Mouse (Mus musculus): ENCODE data around the gene Gm266.
"Not testable (repeated sequence)": the region's sequence is repeated elsewhere in the genome, so short reads cannot be mapped to it uniquely, and the experiment has no call there.

Gm266 gene

DNA sequence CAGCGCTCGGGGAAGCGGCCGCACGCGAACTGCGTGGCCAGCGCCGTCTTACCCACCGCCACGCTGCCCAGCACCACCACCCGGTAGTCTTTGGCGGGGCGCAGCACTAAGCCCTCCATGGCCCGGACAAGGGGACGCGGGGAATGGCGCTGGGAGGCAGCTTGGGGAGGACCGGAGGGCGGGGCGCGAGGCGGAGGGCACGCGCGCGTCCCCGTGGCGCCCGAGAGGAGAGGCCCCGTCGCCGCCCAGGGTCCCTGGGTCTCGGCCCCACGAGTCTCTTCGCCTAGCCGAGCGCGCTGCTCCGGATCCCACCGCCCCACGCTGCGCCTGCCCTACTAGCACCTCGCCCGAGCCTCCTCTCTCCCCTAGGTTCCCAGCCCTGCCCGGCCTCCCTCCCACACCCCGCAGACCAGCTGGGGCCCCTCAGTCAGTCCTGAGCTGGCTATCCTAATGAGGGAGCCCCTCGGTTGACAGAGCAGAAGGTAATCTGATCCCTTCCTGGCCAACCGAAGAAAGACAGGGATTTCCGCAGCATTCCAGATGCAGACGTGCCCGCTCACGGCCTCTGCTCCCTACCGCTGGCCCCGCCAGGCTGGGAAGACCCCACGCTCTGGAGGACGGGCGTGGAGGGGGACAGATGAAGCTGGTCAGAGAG lies at the start of gene Gm266:
Gm266 (minus strand) TSS at position 172 of the 655 bp plus-strand sequence.
- DNase-seq: peak; percentile 94

DNA sequence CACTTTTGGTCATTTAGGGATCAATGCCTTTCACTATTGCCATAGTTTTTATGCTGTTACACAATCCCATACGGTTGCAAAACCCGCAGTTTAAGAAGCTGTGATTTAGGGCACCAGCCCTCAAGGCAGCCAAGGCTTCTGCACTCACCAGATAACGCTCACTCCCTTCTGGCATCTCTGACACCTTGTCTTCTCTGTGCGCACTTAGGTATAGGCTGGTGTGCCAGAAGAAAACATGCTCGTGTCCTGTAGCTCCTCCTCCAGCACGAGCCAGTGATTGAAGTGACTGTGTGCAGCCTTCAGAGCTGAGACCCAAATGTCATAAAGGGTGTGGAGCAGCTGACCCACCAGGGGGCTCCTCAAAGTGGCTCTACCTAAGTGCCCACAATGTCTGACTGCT lies 49.7 kb upstream of the Gm266 start:
- DNase-seq: no peak

DNA sequence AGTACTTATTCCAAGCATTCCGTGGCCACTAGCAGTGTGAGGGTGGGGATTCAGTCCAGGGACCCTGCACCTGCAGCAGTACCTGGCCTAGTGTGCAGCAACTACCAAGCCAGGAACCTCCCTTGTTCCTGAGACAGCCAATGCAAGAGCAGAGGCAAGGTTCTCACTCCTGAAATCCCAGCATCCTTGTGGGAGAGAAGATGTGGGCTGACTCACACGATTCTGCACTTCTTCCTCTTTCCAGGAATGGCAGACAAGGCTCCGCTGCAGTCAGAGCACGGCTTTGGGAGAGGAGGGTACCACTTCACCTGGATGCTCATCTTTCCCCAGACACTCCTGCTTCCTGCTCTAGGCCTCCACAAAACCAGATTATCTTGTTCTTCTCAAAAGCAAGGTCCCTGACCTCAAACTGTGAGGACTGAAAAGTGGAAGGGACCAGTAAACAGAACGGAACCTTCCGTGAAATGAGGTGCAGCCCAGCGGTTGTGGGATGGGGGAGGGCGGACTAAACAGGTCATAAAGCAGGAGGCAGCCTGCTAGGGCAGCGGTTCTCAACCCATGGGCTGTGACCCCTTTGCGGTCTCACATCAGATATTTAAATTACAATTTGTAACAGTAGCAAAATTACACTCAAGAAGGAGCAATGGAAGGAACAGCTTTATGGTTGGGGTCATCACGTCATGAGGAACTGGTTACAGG lies 47.6 kb upstream of the Gm266 start:
- no peak for DNase-seq

DNA sequence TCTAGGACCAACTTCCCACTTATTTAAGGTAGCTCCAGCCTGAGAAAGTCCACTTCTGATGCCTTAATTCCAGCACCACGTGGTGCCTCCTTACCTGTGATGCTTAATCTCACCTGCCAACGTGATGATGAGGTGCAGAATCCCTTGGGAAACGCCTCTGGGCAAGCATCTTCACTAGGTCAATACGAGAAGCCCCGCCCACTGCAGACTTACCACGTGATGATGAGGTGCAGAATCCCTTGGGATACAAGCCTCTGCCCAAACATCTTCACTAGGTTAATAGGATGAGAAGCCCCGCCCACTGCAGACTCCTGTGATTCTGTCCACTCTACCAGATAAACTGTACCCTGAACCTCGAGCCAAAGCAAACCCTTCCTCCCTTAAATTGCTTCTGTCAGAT lies 43.6 kb upstream of the Gm266 start:
- peak; percentile 88 for DNase-seq

DNA sequence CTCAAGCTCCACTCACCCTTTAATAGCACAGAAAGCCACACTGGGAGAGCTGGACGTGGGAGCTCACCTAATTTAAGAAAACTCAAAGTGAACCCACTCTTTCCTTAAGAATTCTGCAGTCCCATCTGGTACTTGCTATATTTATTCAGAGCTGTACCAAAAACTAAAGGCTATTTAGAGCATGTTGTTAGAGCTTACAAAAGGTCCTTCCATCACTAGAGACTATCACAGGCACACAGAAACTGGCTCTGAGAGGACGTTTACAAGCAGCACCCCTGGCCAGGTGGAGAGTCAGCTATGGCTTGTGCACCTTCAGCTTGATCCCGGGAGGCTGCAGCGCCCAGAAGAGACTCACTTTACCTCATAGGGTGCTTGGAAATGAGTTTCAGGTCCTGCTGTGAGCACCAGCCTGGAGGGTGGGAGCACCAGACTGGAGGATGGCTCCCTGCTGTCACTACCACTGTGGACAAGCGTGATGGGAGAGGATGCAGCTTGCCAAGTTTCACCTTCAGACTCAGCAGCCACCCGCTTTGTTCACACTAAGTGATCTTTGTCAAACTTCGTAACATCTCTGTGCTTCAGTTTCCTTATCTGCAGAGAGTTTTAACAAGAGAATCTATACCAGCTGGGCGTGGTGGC lies 42.1 kb upstream of the Gm266 start:
- DNase-seq: no peak

DNA sequence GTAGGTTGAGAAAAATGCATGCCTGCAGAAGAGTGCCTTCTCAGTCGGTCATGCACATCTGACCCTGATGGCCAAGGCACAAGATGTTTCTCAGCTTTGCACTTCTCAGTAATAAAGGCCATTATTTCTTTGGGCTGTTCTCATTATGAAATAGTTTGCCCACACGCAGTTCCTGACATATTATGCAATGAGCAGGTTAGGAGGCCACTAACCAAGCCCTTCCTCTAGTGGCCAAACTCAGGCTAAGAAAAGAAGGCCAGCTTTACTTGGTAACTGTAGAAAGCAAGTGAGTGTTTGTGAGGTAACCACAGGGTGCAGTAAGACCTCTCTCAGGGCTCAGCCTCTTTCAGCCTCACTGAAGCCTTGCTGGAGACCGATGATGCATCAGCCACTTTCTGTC lies 39.3 kb upstream of the Gm266 start:
- no peak for DNase-seq

DNA sequence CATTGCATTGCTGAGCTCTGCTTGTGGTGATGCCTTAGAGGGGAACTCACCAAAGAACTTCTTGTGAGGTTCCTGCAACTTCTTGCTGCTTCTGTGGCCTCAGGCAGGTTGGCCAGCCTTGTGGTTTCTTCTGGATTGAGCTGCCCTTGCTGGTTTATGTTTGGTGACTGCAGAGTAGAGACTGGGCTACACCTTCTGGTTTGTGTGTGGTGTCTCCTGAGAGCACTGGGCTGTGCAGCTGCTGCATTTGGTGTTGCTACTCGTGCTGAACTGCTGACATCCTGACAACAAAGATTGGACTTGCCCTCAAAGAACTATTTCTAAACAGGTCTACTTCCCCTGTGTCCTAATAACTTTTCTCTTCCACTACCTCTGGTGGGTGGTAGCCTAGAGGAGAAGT lies 38.8 kb upstream of the Gm266 start:
- DNase-seq: no peak

DNA sequence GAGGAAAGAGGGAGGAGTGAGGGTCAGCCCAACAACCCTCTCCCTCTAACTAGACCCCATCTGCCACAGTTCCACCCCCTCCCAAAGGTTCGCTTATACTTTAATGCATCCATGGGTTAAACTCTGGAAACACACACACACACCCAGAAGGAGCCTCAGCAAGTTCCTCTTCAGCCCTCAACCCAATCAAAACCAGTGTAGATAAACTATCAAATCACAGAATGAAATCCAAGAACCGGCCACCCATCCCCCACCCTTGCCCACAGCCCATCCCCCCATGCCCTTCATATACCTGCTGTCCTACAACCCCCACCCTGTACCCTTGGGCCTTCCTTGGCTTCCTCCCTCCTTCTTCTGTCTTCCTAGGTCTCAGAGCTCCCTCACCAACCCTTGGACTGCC lies 35.4 kb upstream of the Gm266 start:
- DNase-seq: no peak

DNA sequence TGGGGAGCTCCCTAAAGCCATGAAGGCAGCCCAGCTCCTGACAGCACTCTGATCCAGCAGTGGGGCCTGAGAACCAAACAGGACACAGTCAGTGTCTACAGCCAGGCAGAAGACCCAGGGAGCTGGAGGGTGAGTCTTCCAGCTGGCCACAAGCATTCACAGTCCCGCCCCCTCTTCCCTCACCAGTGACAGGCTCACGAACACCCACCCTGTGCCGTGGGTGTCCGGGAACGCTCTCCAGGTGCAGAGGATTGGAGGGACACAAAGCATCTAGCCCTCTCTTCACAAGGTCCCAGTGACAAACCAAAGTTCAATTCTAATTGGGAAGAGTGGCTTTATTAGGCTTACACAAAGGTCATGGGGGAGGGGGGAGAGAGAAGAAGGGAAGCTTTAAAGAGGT lies 34.2 kb upstream of the Gm266 start:
- no peak for DNase-seq

DNA sequence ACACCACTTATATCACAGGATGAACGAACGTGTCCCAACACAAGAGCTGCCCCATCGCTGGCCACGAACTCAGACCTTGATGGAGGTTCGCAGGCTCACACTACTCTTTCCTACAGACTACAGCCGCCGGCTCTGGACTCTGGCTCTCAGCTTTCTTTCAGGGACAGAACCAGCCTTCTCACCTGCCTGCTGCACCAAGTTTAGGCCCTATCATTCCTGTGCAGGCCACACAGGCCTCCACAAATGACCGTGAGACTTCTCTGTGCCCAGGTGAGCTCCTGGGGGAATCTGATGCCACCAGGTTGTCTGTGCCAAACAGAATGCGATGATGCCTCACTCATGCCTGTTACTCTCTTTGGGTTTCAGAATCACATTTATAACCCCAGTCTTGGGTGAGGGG lies 32.8 kb upstream of the Gm266 start:
- no peak for DNase-seq

DNA sequence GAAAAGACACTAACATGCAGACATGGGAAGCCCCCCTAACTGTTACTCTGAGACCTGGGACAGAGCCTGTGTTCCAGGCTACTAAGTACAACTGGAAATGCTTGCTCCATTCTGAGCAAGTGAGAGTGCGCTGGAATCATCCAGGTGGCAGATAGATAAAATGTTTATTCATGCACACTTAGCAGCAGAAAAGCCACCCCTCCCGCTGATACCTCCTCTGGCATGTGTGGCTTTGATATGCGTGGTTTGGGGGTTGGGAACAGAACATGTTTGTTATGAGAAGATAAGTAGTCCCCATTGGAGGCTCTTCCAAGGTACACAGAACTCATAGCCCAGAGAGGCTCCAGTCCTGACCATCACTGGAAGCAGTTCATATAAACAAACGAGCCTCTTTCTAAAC lies 32.3 kb upstream of the Gm266 start:
- DNase-seq: no peak

DNA sequence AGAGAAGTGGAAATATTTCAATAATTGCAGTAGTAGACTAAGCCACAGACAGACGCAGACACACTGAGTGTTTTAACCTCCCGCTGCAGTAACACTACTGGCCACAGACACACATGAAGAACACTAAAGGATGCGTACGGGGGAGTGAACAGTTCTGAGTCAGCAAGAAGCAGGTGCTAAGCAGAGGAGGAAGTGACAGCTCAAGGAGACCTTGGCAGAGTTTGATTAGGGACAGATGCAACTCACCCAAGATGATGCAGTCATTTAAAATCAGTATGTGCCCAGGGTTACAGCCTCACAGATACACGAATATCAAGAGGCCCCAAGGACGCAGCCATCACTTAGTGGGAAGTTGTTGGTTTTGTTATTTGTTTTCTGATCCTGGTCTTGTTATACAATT lies 31.2 kb upstream of the Gm266 start:
- no peak for DNase-seq

DNA sequence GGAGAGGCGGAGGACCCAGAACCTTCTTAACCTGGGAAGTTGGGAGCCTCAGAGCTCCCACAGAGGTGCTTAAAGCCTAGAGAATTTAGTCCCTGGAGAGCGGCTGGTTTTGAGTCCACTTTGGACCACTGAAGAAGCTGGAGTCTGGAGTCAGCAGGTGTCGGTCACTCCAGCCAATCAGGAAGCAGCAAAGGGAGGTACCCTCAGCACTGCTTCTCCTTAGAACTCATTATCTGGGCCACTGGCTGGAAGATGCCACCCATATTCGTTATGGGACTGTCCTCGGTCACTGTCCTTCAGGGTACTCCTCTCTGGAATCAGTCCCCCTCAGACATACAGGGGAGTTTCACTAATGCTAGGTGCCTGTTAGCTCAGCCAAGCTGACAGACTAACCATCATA lies 30.3 kb upstream of the Gm266 start:
- no peak for DNase-seq

DNA sequence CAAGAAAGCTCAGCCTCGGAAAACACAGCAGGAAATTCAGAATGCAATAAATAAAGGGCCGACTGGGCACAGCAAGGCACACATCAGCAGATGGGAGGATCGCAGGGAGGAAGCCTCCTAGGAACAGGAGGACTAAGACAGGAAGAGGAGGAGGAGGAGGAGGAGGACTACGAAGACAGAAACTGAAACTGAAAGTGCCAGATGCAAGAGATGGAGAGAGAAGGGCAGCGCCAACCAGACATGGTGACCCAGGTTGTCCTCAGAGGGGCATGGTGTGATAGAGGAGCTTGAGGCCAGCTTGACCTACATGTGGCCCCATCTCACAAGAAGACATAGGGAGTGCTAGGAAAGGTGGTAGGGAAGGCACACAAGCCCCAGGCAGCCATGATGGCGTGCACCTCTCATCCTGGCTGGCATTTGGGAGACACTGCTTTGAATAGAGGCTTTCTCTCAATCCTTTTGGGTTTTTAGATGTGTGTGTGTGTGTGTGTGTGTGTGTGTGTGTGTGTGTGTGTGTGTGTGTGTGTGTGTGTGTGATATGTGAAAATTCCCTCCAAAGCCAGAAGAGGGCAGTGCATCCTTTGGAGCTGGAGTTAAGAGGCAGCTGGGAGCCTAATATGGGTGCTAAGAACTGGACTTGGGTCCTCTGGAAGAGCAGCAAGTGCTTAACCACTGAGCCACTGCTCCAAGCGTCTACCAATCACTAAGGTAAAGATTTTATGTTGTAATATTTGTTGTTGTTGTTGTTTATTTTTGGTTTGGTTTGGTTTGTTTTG lies 29.4 kb upstream of the Gm266 start:
- DNase-seq: no peak

DNA sequence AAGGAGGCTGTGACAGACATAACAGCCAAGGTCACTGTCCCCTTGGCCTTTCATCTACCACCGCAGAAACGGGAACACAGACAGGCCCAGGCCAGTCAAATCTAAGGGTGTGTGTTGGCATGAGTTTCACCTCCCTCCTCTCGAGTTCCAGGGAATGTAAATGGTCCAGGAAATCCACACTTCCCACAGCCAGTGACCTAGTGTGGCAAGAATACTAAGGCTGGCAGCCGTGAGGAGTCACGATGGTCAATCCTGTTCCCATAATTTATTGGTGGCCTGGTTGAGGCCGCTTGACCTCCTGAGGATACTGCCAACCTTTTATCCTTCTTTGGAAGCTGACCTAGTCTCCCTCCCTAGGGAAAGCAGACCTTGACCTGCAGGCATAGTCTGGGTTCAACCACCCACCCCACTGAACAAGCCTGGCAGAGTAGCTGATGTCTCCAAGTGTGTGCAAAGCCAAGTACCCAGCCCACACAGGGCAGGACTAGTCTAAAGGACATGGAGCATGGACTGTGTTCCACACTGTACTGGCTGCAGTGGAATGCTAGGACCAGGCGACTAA lies 28.7 kb upstream of the Gm266 start:
- peak; percentile 89 for DNase-seq

DNA sequence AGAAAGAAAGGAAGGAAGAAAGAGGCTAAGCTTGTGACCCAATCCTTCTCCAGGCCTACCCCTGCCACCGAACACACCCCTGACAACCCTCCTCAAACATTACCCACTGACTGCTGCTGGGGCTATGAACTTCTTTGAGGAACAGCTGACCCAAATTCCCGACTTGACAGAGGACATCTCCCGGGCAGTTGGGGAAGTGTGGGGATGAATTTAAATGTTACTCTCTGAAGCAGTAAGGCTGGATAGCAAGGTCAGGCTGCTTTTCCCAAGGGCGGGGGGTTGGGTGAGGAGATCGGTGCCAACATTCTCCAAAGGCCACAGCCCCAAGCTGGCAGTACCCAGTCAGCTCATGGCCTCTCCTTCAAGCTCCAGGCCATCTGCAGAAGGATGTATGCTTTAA lies 28.1 kb upstream of the Gm266 start:
- DNase-seq: no peak

DNA sequence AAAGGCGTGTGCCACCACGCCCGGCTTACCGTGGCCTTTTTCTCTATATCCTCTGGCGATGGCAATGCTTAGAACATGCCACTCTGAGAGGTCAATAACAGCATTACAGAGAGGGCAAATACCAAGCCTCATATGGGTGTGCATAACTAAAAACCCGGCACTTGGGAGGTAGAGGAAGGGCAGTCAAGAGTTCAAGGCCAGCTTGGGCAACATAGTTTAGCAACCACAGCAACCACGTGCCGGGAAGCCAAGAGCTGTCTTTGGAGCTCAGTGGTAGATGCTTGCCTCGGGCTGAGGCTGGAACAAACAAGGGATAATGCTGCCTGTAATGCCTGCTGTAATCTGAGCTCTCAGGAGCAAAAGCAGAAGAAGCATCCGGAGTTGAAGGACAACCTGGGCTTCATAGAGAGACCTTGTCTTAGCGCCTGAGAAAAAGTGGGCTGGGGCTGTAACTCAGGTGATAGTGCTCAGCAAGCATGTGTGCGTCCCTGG lies 27.0 kb upstream of the Gm266 start:
- no peak for DNase-seq

DNA sequence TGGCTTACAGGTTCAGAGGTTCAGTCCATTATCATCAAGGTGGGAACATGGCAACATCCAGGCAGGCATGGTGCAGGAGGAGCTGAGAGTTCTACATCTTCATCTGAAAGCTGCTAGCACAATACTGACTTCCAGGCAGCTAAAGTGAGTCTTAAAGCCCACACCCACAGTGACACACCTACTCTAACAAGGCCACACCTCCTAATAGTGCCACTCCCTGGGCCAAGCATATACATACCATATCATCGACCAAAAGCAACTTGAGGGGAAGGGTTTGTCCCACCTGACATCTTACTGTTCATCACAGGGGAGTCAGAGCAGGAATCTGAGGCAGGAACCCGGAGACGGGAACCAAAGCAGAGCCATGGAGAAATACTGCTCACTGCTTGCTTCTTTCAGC lies 22.8 kb upstream of the Gm266 start:
- DNase-seq: not testable (repeated sequence)

DNA sequence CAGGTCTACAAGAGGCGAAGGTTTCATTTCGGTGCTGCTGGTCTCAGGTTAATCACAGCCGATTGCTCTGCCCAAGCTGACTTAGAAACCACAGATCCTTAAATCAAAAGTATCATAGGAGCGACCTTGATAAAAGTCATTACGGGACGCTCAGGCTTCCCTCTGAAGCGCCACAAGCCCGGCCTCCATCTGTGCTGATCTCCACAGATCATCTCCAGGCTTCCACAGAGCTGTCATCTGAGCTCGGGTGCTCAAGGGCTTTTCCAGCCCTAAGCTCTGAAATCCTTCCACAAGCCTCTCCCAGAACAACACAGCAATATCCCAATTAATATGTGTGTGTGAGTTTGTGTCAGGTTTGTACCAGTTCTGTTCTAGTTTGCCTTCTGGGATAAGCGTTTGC lies 22.3 kb upstream of the Gm266 start:
- DNase-seq: no peak

DNA sequence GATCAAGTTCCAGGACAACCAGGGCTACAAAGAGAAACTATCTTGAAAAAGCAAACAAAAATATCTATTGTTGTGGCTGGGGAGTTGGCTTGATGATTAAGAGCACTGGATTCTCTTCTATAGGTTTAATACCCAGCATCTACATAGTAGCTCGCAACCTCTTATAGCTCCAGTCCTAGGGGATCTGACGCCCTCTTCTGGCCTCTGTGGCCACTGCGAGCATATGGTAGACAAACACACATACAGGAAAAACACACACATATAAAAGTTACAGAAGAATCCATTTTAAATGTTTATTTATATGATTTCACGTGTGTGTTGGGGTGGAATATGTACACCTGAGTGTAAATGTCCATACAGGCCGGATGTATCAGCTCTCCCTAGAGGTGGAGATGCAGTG lies 21.4 kb upstream of the Gm266 start:
- DNase-seq: no peak

DNA sequence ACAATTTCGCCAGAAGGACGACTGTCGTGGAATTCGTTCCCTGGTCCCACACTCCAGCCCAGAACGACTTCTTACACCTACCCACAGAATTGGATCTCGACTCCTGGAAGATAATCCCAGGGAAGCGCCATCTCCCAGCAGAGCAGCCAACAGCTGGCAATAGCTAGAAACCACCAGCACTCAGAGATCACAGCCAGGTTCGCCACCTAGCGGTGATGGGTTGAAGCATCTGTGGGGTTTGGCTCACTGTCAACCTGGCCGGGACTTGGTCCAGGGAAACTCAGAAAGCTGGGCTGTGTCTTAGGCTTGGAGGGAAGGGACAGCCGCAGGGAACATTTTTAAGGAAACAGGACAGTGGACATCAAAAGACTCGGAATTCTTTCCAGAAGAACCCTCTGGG lies 19.3 kb upstream of the Gm266 start:
- peak; percentile 98 for DNase-seq

DNA sequence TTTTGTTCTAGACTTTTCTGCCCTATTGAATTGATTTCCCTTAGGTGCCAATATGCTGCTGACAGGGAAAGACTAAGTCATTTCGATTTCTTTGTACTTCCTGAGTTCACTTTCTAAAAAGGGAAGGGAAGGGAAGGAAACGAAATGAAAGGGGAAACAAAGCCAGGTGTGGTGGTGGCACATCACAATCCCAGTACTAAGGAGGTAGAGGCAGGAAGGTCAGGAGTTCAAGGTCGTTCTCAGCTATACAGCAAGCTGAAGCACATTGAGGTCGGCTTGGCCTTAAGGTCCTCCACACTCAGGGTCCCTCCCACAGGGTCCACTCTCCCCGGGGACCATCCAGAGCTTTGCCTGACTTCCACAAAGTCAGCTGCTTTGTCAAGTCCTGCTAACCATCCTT lies 17.9 kb upstream of the Gm266 start:
- DNase-seq: no peak

DNA sequence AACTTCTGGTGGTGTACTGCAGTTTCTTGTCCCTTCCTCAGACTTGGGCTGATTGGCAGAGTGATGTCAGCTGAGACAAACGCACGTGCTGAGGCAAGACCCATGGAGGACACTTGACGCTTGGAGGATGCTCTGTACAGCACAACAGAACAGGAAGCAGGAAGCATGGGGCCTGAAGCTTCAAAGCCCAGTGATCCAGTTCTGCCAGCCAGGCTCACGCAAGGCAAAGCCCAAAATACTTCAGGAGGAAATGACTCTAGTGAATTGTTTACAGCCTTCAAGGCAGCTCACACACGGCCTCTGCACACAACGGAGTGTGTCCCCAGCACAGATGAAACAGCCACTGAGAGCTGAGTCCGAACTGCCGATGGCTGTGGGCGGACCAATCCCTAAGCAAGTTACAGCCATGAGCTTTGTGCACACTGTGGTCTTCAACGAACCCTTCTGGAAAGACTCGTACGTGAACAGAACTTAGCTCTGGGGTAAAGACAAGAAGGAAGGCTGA lies 17.5 kb upstream of the Gm266 start:
- DNase-seq: no peak
